Mouse (Mus musculus): Measurements from ENCODE around the gene Gm10337. TPM values are rescaled to one million over a fixed set of nuclear protein-coding genes. Genes with fewer than 3 reads are reported as not detected.
A peak's percentile ranks its signal among the peaks of the same experiment; 100 is the strongest.

Gene Gm10337
- polyA plus RNA-seq, 1 experiment from 2014 or later, result not detected

- ATAC-seq (ENCODE audit: borderline replicate concordance, extremely low read depth, low FRiP score, low TSS enrichment), result peak; percentile 100
Measured at GRCm38 (mm10) chr15:102470183-102470604, 33.3 kb upstream of the Gm10337 start, which contains the start of gene Pcbp2. Gene Pcbp2, plus strand, starts transcription at chr15:102470539.

GRCm38 (mm10) chr15:102470605-102471294 lies 32.8 kb upstream of the Gm10337 start:
- H3K27me3 ChIP-seq, result no peaks in the 10 kb centered on the region
- peak overlapping the region; percentile 99 for H3K27ac ChIP-seq
- peaks cover 10% of the 10 kb centered on the region for H3K4me1 ChIP-seq
- H3K36me3 ChIP-seq, result peaks cover 24% of the 10 kb centered on the region
- peak overlapping the region; percentile 97 for H3K9ac ChIP-seq
- ATAC-seq (ENCODE audit: borderline replicate concordance, extremely low read depth, low FRiP score, low TSS enrichment), result peak; percentile 70
- peak overlapping the region; percentile 61 for H3K4me2 ChIP-seq
- H3K4me3 ChIP-seq, result peak overlapping the region; percentile 94
- WGBS, result under 1% methylated on average over 33 of the region's 67 CpGs
- no peaks in the 10 kb centered on the region for H3K9me3 ChIP-seq

More at GRCm38 (mm10) chr15:102470183-102470604, 33.3 kb upstream of the Gm10337 start, which contains the start of gene Pcbp2:
- Histone ChIP-seq H3K9me3 (no peaks in the 10 kb centered on the region), H3K27me3 (no peaks in the 10 kb centered on the region), H3K36me3 (peaks cover 18% of the 10 kb centered on the region), H3K4me3 (peak within 1 kb of the TSS; percentile 94), H3K4me2 (peak within 1 kb of the TSS; percentile 61), H3K27ac (peak within 1 kb of the TSS; percentile 99), H3K9ac (peak within 1 kb of the TSS; percentile 97), H3K4me1 (peaks cover 10% of the 10 kb centered on the region)
- under 1% methylated on average over 34 of the region's 40 CpGs for WGBS

GRCm38 (mm10) chr15:102471295-102471645 lies 32.3 kb upstream of the Gm10337 start:
- no peak for ATAC-seq (ENCODE audit: borderline replicate concordance, extremely low read depth, low FRiP score, low TSS enrichment)
- H3K27ac ChIP-seq, result peak overlapping the region; percentile 99
- peak overlapping the region; percentile 94 for H3K4me3 ChIP-seq
- under 1% methylated on average over 10 of the region's 10 CpGs for WGBS
- H3K4me2 ChIP-seq, result peak overlapping the region; percentile 61
- H3K4me1 ChIP-seq, result peaks cover 10% of the 10 kb centered on the region
- H3K36me3 ChIP-seq, result peaks cover 29% of the 10 kb centered on the region
- H3K9ac ChIP-seq, result peak overlapping the region; percentile 97
- no peaks in the 10 kb centered on the region for H3K9me3 ChIP-seq
- no peaks in the 10 kb centered on the region for H3K27me3 ChIP-seq

GRCm38 (mm10) chr15:102471727-102472126 lies 31.8 kb upstream of the Gm10337 start:
- peaks cover 10% of the 10 kb centered on the region for H3K4me1 ChIP-seq
- H3K4me3 ChIP-seq, result peak overlapping the region; percentile 94
- no peaks in the 10 kb centered on the region for H3K27me3 ChIP-seq
- no peak for ATAC-seq (ENCODE audit: borderline replicate concordance, extremely low read depth, low FRiP score, low TSS enrichment)
- peak overlapping the region; percentile 61 for H3K4me2 ChIP-seq
- H3K9me3 ChIP-seq, result no peaks in the 10 kb centered on the region
- no peak overlapping the region for H3K27ac ChIP-seq
- H3K9ac ChIP-seq, result peak overlapping the region; percentile 97
- peaks cover 34% of the 10 kb centered on the region for H3K36me3 ChIP-seq

- ATAC-seq (ENCODE audit: borderline replicate concordance, extremely low read depth, low FRiP score, low TSS enrichment), result no peak
- H3K36me3 ChIP-seq, result peaks cover 46% of the 10 kb centered on the region
- H3K4me3 ChIP-seq, result no peak overlapping the region
- no peak overlapping the region for H3K9ac ChIP-seq
- H3K9me3 ChIP-seq, result no peaks in the 10 kb centered on the region
- H3K4me1 ChIP-seq, result peaks cover 10% of the 10 kb centered on the region
- no peaks in the 10 kb centered on the region for H3K27me3 ChIP-seq
- 0 out of 2 replicates have a peak overlapping the region, but pooled peaks have one; percentile 2 for H3K4me2 ChIP-seq
- no peak overlapping the region for H3K27ac ChIP-seq
- 70% methylated on average over 2 of the region's 2 CpGs for WGBS
Measured at GRCm38 (mm10) chr15:102473246-102473645, 30.3 kb upstream of the Gm10337 start.

GRCm38 (mm10) chr15:102474520-102474919 lies 29.0 kb upstream of the Gm10337 start:
- Histone ChIP-seq H3K9me3 (no peaks in the 10 kb centered on the region), H3K36me3 (peaks cover 58% of the 10 kb centered on the region), H3K4me1 (peaks cover 10% of the 10 kb centered on the region), H3K27ac (no peak overlapping the region), H3K9ac (no peak overlapping the region), H3K27me3 (no peaks in the 10 kb centered on the region), H3K4me3 (no peak overlapping the region), H3K4me2 (no peak overlapping the region)
- ATAC-seq (ENCODE audit: borderline replicate concordance, extremely low read depth, low FRiP score, low TSS enrichment), result no peak
- 92% methylated on average over 2 of the region's 2 CpGs for WGBS

- 74% methylated on average over 3 of the region's 3 CpGs for WGBS
- Histone ChIP-seq H3K4me1 (no peaks in the 10 kb centered on the region), H3K9ac (no peak overlapping the region), H3K9me3 (no peaks in the 10 kb centered on the region), H3K27me3 (no peaks in the 10 kb centered on the region), H3K27ac (no peak overlapping the region), H3K4me3 (no peak overlapping the region), H3K36me3 (peaks cover 85% of the 10 kb centered on the region), H3K4me2 (no peak overlapping the region)
- no peak for ATAC-seq (ENCODE audit: borderline replicate concordance, extremely low read depth, low FRiP score, low TSS enrichment)
Measured at GRCm38 (mm10) chr15:102483136-102483535, 20.4 kb upstream of the Gm10337 start.

GRCm38 (mm10) chr15:102485853-102486252 lies 17.7 kb upstream of the Gm10337 start:
- WGBS, result 84% methylated on average over 12 of the region's 12 CpGs
- Histone ChIP-seq H3K36me3 (peaks cover 87% of the 10 kb centered on the region), H3K4me2 (no peak overlapping the region), H3K9me3 (no peaks in the 10 kb centered on the region), H3K9ac (no peak overlapping the region), H3K27me3 (no peaks in the 10 kb centered on the region), H3K4me1 (no peaks in the 10 kb centered on the region), H3K4me3 (no peak overlapping the region), H3K27ac (no peak overlapping the region)
- ATAC-seq (ENCODE audit: borderline replicate concordance, extremely low read depth, low FRiP score, low TSS enrichment), result no peak; the same call in 1 of the 2 replicates

- no peak for ATAC-seq (ENCODE audit: borderline replicate concordance, extremely low read depth, low FRiP score, low TSS enrichment)
- 44% methylated on average over 1 of the region's 1 CpGs for WGBS
- Histone ChIP-seq H3K4me2 (no peak overlapping the region), H3K27ac (no peak overlapping the region), H3K9ac (no peak overlapping the region), H3K4me3 (no peak overlapping the region), H3K27me3 (no peaks in the 10 kb centered on the region), H3K4me1 (no peaks in the 10 kb centered on the region), H3K9me3 (no peaks in the 10 kb centered on the region), H3K36me3 (peaks cover 84% of the 10 kb centered on the region)
Measured at GRCm38 (mm10) chr15:102487664-102488063, 15.9 kb upstream of the Gm10337 start.

GRCm38 (mm10) chr15:102498322-102498721 lies 5.2 kb upstream of the Gm10337 start:
- no peaks in the 10 kb centered on the region for H3K4me1 ChIP-seq
- no peak overlapping the region for H3K4me2 ChIP-seq
- H3K9ac ChIP-seq, result no peak overlapping the region
- no peaks in the 10 kb centered on the region for H3K27me3 ChIP-seq
- H3K36me3 ChIP-seq, result peaks cover 96% of the 10 kb centered on the region
- no peaks in the 10 kb centered on the region for H3K9me3 ChIP-seq
- no peak for ATAC-seq (ENCODE audit: borderline replicate concordance, extremely low read depth, low FRiP score, low TSS enrichment)
- 80% methylated on average over 3 of the region's 3 CpGs for WGBS
- no peak overlapping the region for H3K4me3 ChIP-seq
- no peak overlapping the region for H3K27ac ChIP-seq

- no peaks in the 10 kb centered on the region for H3K27me3 ChIP-seq
- peaks cover 96% of the 10 kb centered on the region for H3K36me3 ChIP-seq
- ATAC-seq (ENCODE audit: borderline replicate concordance, extremely low read depth, low FRiP score, low TSS enrichment), result no peak
- no peak overlapping the region for H3K4me2 ChIP-seq
- no peaks in the 10 kb centered on the region for H3K9me3 ChIP-seq
- 59% methylated on average over 3 of the region's 3 CpGs for WGBS
- no peak overlapping the region for H3K4me3 ChIP-seq
- no peak overlapping the region for H3K9ac ChIP-seq
- H3K4me1 ChIP-seq, result no peaks in the 10 kb centered on the region
- no peak overlapping the region for H3K27ac ChIP-seq
Measured at GRCm38 (mm10) chr15:102499370-102499769, 4.2 kb upstream of the Gm10337 start.

- no peak overlapping the region for H3K27ac ChIP-seq
- no peak for ATAC-seq (ENCODE audit: borderline replicate concordance, extremely low read depth, low FRiP score, low TSS enrichment)
- H3K9ac ChIP-seq, result no peak overlapping the region
- 79% methylated on average over 6 of the region's 6 CpGs for WGBS
- no peak overlapping the region for H3K4me2 ChIP-seq
- 0 out of 2 replicates have a peak, but pooled peaks cover under 1% of the 10 kb centered on the region for H3K4me1 ChIP-seq
- H3K36me3 ChIP-seq, result peaks cover 95% of the 10 kb centered on the region
- H3K4me3 ChIP-seq, result no peak overlapping the region
- H3K27me3 ChIP-seq, result no peaks in the 10 kb centered on the region
- H3K9me3 ChIP-seq, result no peaks in the 10 kb centered on the region
Measured at GRCm38 (mm10) chr15:102499851-102500250, 3.7 kb upstream of the Gm10337 start.
